Mouse (Mus musculus) liver, postnatal 0 days (tissue): ENCODE measurements at regions not wholly inside any gene's neighbourhood (a gene's known extent, or its start where the extent isn't known, plus 50 kb on each side); places are given as distances from the start of the nearest gene placed in this dataset.

Experiments
- ATAC-seq: fragments of 200-750 bp; cut with Nextera tagmentation; 2 replicates; pipeline ENCODE4 v1.8.0; 2017; ENCODE audit warnings: mild to moderate bottlenecking, moderate library complexity
- DNase-seq: peaks from one replicate; pipeline ENCODE4 v3.0.0-alpha.2; 2016
- H3K27ac ChIP-seq: fragments of 300-500 bp; sonication (generic); 2 replicates; pipeline ENCODE4 v1.5.1; 2014; ENCODE audit warnings: antibody characterized with exemption, moderate library complexity, mild to moderate bottlenecking, low read depth
- H3K27me3 ChIP-seq: fragments of 300-500 bp; sonication (generic); 2 replicates; pipeline ENCODE4 v1.6.1; 2014; ENCODE audit warnings: low read length, control low read depth, mixed read lengths; ENCODE audit not compliant: insufficient read depth
- H3K36me3 ChIP-seq: fragments of 300-500 bp; sonication (generic); replicated peaks from 2 replicates; pipeline ENCODE4 v1.6.1; 2014; ENCODE audit warnings: mild to moderate bottlenecking, control low read depth, low read length, moderate library complexity, mixed read lengths; ENCODE audit not compliant: insufficient read depth
- H3K4me1 ChIP-seq: fragments of 300-500 bp; sonication (generic); 2 replicates; pipeline ENCODE4 v1.6.1; 2014; ENCODE audit warnings: antibody characterized with exemption, mild to moderate bottlenecking, control low read depth; ENCODE audit not compliant: insufficient read depth
- H3K4me2 ChIP-seq: fragments of 300-500 bp; sonication (generic); 2 replicates; pipeline ENCODE4 v1.6.1; 2014; ENCODE audit warnings: low read depth, mild to moderate bottlenecking, low read length, moderate library complexity, mixed read lengths
- H3K4me3 ChIP-seq: fragments of 300-500 bp; sonication (generic); 2 replicates; pipeline ENCODE4 v1.5.1; 2014; ENCODE audit warnings: low read depth, low read length
- H3K9ac ChIP-seq: fragments of 300-500 bp; sonication (generic); replicated peaks from 2 replicates; pipeline ENCODE4 v1.6.1; 2014; ENCODE audit warnings: mild to moderate bottlenecking, moderate library complexity
- H3K9me3 ChIP-seq: fragments of 300-500 bp; sonication (generic); 2 replicates; pipeline ENCODE4 v1.6.1; 2016; ENCODE audit warnings: mild to moderate bottlenecking, control low read depth, low read length, mixed read lengths
- CTCF ChIP-seq: sonication (generic); IDR thresholded peaks from 2 replicates; pipeline ENCODE4 v1.5.1; 2016; ENCODE audit warnings: antibody characterized with exemption, low read depth
- EP300 ChIP-seq: IDR thresholded peaks from 2 replicates; pipeline ENCODE4 v1.6.1; 2016; ENCODE audit warnings: antibody characterized with exemption, low read depth, mild to moderate bottlenecking
- WGBS: fragments of 180-500 bp; shearing (Covaris S2); extraction: QIAGEN DNeasy Blood & Tissue Kit; methylation state at CpG from one replicate; pipeline ENCODE4 v1.1.7; 2014; ENCODE audit not compliant: insufficient replicate concordance; 5-methylcytosine and 5-hydroxymethylcytosine counted together

GRCm38 (mm10) chr12:52390242-52390641, 113.5 kb upstream of the Arhgap5 start:
- WGBS, result 34% methylated on average over 4 of the region's 4 CpGs
- DNase-seq (no peak), ATAC-seq (no peak)
- Histone ChIP-seq H3K4me3 (no peak overlapping the region), H3K9ac (no peak overlapping the region), H3K36me3 (no peaks in the 10 kb centered on the region), H3K27ac (no peak overlapping the region), H3K4me1 (no peaks in the 10 kb centered on the region), H3K4me2 (no peak overlapping the region), H3K27me3 (no peaks in the 10 kb centered on the region), H3K9me3 (no peaks in the 10 kb centered on the region)
- TF ChIP-seq CTCF (no peak), EP300 (no peak)

DNA sequence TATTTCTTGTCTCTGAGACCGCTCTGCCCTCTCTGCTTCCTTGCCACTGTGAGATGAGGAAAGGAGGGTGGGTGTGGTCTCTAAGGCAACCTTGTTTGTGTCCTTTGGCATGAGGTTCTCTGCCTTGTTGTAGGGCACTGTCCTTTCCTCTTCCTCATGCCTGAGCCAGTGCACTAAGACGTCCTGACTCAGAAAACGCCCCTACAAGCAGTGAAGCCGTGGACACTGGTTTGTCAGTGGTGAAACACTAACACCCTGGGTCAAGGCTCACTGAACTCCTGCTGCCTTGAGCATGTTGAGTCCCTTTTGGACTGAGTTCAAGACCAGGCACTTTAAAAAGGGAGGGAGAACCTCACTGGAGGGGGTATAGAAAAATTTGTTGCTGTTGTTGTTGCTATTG, 111.1 kb upstream of the Arhgap5 start:
- WGBS, result 72% methylated on average over 4 of the region's 4 CpGs

GRCm38 (mm10) chr12:52393981-52394718, 109.6 kb upstream of the Arhgap5 start:
- H3K4me2 ChIP-seq, result no peak overlapping the region
- H3K9ac ChIP-seq, result no peak overlapping the region
- H3K4me3 ChIP-seq, result no peak overlapping the region
- no peaks in the 10 kb centered on the region for H3K27me3 ChIP-seq
- TF ChIP-seq CTCF (no peak), EP300 (no peak)
- 83% methylated on average over 15 of the region's 15 CpGs for WGBS
- DNase-seq (no peak), ATAC-seq (no peak)
- H3K4me1 ChIP-seq, result peaks cover 18% of the 10 kb centered on the region
- no peak overlapping the region for H3K27ac ChIP-seq
- no peaks in the 10 kb centered on the region for H3K9me3 ChIP-seq
- H3K36me3 ChIP-seq, result no peaks in the 10 kb centered on the region

More for the DNA sequence above, 111.1 kb upstream of the Arhgap5 start:
- Histone ChIP-seq H3K9ac (no peak overlapping the region), H3K9me3 (no peaks in the 10 kb centered on the region), H3K4me2 (no peak overlapping the region), H3K4me1 (peaks cover 8% of the 10 kb centered on the region), H3K36me3 (no peaks in the 10 kb centered on the region), H3K4me3 (no peak overlapping the region), H3K27me3 (no peaks in the 10 kb centered on the region), H3K27ac (no peak overlapping the region)
- no peak for ATAC-seq
- DNase-seq, result no peak
- TF ChIP-seq CTCF, result no peak
- no peak for TF ChIP-seq EP300

- H3K4me1 ChIP-seq, result peaks cover 18% of the 10 kb centered on the region
- no peak overlapping the region for H3K4me2 ChIP-seq
- ATAC-seq (no peak), DNase-seq (no peak)
- no peak overlapping the region for H3K27ac ChIP-seq
- H3K27me3 ChIP-seq, result no peaks in the 10 kb centered on the region
- TF ChIP-seq EP300, result no peak
- H3K9ac ChIP-seq, result no peak overlapping the region
- H3K36me3 ChIP-seq, result no peaks in the 10 kb centered on the region
- no peak overlapping the region for H3K4me3 ChIP-seq
- H3K9me3 ChIP-seq, result no peaks in the 10 kb centered on the region
- WGBS, result 92% methylated on average over 3 of the region's 3 CpGs
These were observed 109.1 kb upstream of the Arhgap5 start for GRCm38 (mm10) chr12:52394719-52395062.

- Histone ChIP-seq H3K4me3 (no peak overlapping the region), H3K36me3 (no peaks in the 10 kb centered on the region), H3K9me3 (no peaks in the 10 kb centered on the region)
These were observed 108.7 kb upstream of the Arhgap5 start for GRCm38 (mm10) chr12:52395111-52395510.

DNA sequence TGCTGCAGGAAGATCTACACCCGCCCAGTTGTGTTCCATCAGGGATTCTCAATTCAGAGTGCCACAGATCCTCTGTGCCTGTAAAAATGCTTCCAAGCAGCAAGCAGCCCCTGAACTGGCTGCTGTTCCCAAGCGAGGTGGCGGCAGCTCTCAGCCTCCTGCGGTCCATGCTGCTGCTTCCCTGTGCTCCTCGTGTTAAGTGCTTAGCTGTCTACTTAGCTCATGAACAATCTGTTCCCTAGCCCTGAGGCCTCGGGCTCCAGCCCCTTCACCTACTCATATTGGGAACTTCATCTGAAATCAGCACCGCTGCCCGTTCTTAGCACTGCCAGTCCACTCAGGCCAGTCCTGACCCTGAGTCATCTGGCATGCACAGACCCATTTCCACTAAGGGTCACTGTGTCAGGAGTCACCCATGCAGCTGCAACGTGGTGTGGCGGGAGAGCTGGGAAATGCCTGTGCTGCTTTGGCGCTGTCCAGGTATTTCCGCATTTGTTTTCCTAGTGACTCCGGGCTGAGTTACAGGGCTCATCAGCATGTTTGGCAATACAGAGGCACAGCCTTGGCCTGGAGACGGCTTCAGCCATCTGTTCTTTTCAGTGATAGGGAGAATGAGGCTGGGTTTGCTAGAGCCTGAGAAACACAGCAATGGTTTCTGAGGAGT, 107.5 kb upstream of the Arhgap5 start:
- peaks cover 18% of the 10 kb centered on the region for H3K4me1 ChIP-seq

More at GRCm38 (mm10) chr12:52395111-52395510, 108.7 kb upstream of the Arhgap5 start:
- 79% methylated on average over 4 of the region's 4 CpGs for WGBS
- H3K9ac ChIP-seq, result no peak overlapping the region
- H3K27me3 ChIP-seq, result no peaks in the 10 kb centered on the region
- peaks cover 18% of the 10 kb centered on the region for H3K4me1 ChIP-seq
- no peak overlapping the region for H3K4me2 ChIP-seq
- no peak for ATAC-seq
- H3K27ac ChIP-seq, result no peak overlapping the region
- TF ChIP-seq EP300 (no peak), CTCF (no peak)
- no peak for DNase-seq

More for the DNA sequence above, 107.5 kb upstream of the Arhgap5 start:
- no peaks in the 10 kb centered on the region for H3K36me3 ChIP-seq
- WGBS, result 59% methylated on average over 14 of the region's 14 CpGs
- TF ChIP-seq EP300, result no peak
- TF ChIP-seq CTCF, result 0 out of 2 replicates have a peak, but pooled peaks have one; percentile 5
- peak overlapping the region; percentile 79 for H3K27ac ChIP-seq
- H3K9ac ChIP-seq, result no peak overlapping the region; the same call in 1 of the 2 replicates
- no peak overlapping the region for H3K4me2 ChIP-seq
- DNase-seq (peak; percentile 76), ATAC-seq (peak; percentile 96)
- no peaks in the 10 kb centered on the region for H3K9me3 ChIP-seq
- H3K4me3 ChIP-seq, result no peak overlapping the region
- no peaks in the 10 kb centered on the region for H3K27me3 ChIP-seq
